Mouse (Mus musculus): ENCODE results near the gene Pgap2. TPM values are rescaled to one million over a fixed set of nuclear protein-coding genes. Genes with fewer than 3 reads are reported as not detected.

Gene Pgap2
- polyA plus RNA-seq, 1 experiment = 131 TPM

GRCm38 (mm10) chr7:102204296-102204857 lies 5.6 kb upstream of the Pgap2 start:
- no peak overlapping the region for H3K27ac ChIP-seq (ENCODE audit: control insufficient read depth, insufficient read depth, low read length)
- TF ChIP-seq CTCF (IDR thresholded peaks at IDR 0.05; ENCODE audit: borderline replicate concordance, control insufficient read depth, extremely low read depth, insufficient read depth, low read length, poor library complexity) = no peak
- no peak for TF ChIP-seq POLR2A (IDR thresholded peaks at IDR 0.05; ENCODE audit: control insufficient read depth, extremely low read depth, insufficient read depth, low read length, poor library complexity)
- WGBS = 89% methylated on average over 3 of the region's 3 CpGs

GRCm38 (mm10) chr7:102205646-102206045 lies 4.4 kb upstream of the Pgap2 start:
- no peaks in the 10 kb centered on the region for H3K27me3 ChIP-seq (ENCODE audit: control insufficient read depth, insufficient read depth, low read length)
- WGBS = 91% methylated on average over 1 of the region's 1 CpGs
- no peak overlapping the region for H3K4me3 ChIP-seq (ENCODE audit: control insufficient read depth, insufficient read depth, low read length)
- no peak for DNase-seq
- H3K27ac ChIP-seq (ENCODE audit: control insufficient read depth, insufficient read depth, low read length) = no peak overlapping the region
- TF ChIP-seq CTCF (IDR thresholded peaks at IDR 0.05; ENCODE audit: borderline replicate concordance, control insufficient read depth, extremely low read depth, insufficient read depth, low read length, poor library complexity) (no peak), POLR2A (IDR thresholded peaks at IDR 0.05; ENCODE audit: control insufficient read depth, extremely low read depth, insufficient read depth, low read length, poor library complexity) (no peak)
- H3K36me3 ChIP-seq (ENCODE audit: control insufficient read depth, insufficient read depth, low read length) = no peaks in the 10 kb centered on the region
- H3K4me1 ChIP-seq (replicated peaks; ENCODE audit: control insufficient read depth, insufficient read depth, low read length) = no peaks in the 10 kb centered on the region

More at GRCm38 (mm10) chr7:102204296-102204857, 5.6 kb upstream of the Pgap2 start:
- Histone ChIP-seq H3K36me3 (ENCODE audit: control insufficient read depth, insufficient read depth, low read length) (no peaks in the 10 kb centered on the region), H3K4me1 (replicated peaks; ENCODE audit: control insufficient read depth, insufficient read depth, low read length) (no peaks in the 10 kb centered on the region), H3K27me3 (ENCODE audit: control insufficient read depth, insufficient read depth, low read length) (no peaks in the 10 kb centered on the region), H3K4me3 (ENCODE audit: control insufficient read depth, insufficient read depth, low read length) (no peak overlapping the region)
- DNase-seq = no peak

- no peak overlapping the region for H3K4me3 ChIP-seq (ENCODE audit: control insufficient read depth, insufficient read depth, low read length)
- no peak for DNase-seq
- no peaks in the 10 kb centered on the region for H3K27me3 ChIP-seq (ENCODE audit: control insufficient read depth, insufficient read depth, low read length)
- H3K4me1 ChIP-seq (replicated peaks; ENCODE audit: control insufficient read depth, insufficient read depth, low read length) = no peaks in the 10 kb centered on the region
- 42% methylated on average over 4 of the region's 4 CpGs for WGBS
- no peak overlapping the region for H3K27ac ChIP-seq (ENCODE audit: control insufficient read depth, insufficient read depth, low read length)
- H3K36me3 ChIP-seq (ENCODE audit: control insufficient read depth, insufficient read depth, low read length) = no peaks in the 10 kb centered on the region
- TF ChIP-seq CTCF (IDR thresholded peaks at IDR 0.05; ENCODE audit: borderline replicate concordance, control insufficient read depth, extremely low read depth, insufficient read depth, low read length, poor library complexity) (no peak), POLR2A (IDR thresholded peaks at IDR 0.05; ENCODE audit: control insufficient read depth, extremely low read depth, insufficient read depth, low read length, poor library complexity) (no peak)
Observed at GRCm38 (mm10) chr7:102208806-102209363, 1.1 kb upstream of the Pgap2 start.

GRCm38 (mm10) chr7:102211071-102211470 lies 1.1 kb downstream of the Pgap2 start:
- no peaks in the 10 kb centered on the region for H3K27me3 ChIP-seq (ENCODE audit: control insufficient read depth, insufficient read depth, low read length)
- H3K4me3 ChIP-seq (ENCODE audit: control insufficient read depth, insufficient read depth, low read length) = no peak overlapping the region
- no peaks in the 10 kb centered on the region for H3K4me1 ChIP-seq (replicated peaks; ENCODE audit: control insufficient read depth, insufficient read depth, low read length)
- H3K27ac ChIP-seq (ENCODE audit: control insufficient read depth, insufficient read depth, low read length) = no peak overlapping the region
- TF ChIP-seq CTCF (IDR thresholded peaks at IDR 0.05; ENCODE audit: borderline replicate concordance, control insufficient read depth, extremely low read depth, insufficient read depth, low read length, poor library complexity) = no peak
- TF ChIP-seq POLR2A (IDR thresholded peaks at IDR 0.05; ENCODE audit: control insufficient read depth, extremely low read depth, insufficient read depth, low read length, poor library complexity) = no peak
- WGBS = 67% methylated on average over 3 of the region's 3 CpGs
- H3K36me3 ChIP-seq (ENCODE audit: control insufficient read depth, insufficient read depth, low read length) = no peaks in the 10 kb centered on the region
- no peak for DNase-seq

- Histone ChIP-seq H3K36me3 (ENCODE audit: control insufficient read depth, insufficient read depth, low read length) (no peaks in the 10 kb centered on the region), H3K4me1 (replicated peaks; ENCODE audit: control insufficient read depth, insufficient read depth, low read length) (peaks cover 3% of the 10 kb centered on the region; the same call in 1 of the 2 replicates), H3K4me3 (ENCODE audit: control insufficient read depth, insufficient read depth, low read length) (no peak overlapping the region), H3K27me3 (ENCODE audit: control insufficient read depth, insufficient read depth, low read length) (no peaks in the 10 kb centered on the region), H3K27ac (ENCODE audit: control insufficient read depth, insufficient read depth, low read length) (no peak overlapping the region)
- TF ChIP-seq POLR2A (IDR thresholded peaks at IDR 0.05; ENCODE audit: control insufficient read depth, extremely low read depth, insufficient read depth, low read length, poor library complexity) (no peak), CTCF (IDR thresholded peaks at IDR 0.05; ENCODE audit: borderline replicate concordance, control insufficient read depth, extremely low read depth, insufficient read depth, low read length, poor library complexity) (no peak)
- DNase-seq = no peak
- WGBS = 38% methylated on average over 1 of the region's 1 CpGs
Observed at GRCm38 (mm10) chr7:102221899-102222298, 11.9 kb downstream of the Pgap2 start.

- Histone ChIP-seq H3K36me3 (ENCODE audit: control insufficient read depth, insufficient read depth, low read length) (no peaks in the 10 kb centered on the region), H3K27me3 (ENCODE audit: control insufficient read depth, insufficient read depth, low read length) (no peaks in the 10 kb centered on the region), H3K27ac (ENCODE audit: control insufficient read depth, insufficient read depth, low read length) (no peak overlapping the region), H3K4me3 (ENCODE audit: control insufficient read depth, insufficient read depth, low read length) (no peak overlapping the region), H3K4me1 (replicated peaks; ENCODE audit: control insufficient read depth, insufficient read depth, low read length) (peaks cover 3% of the 10 kb centered on the region; the same call in 1 of the 2 replicates)
- 1% methylated on average over 12 of the region's 13 CpGs for WGBS
- TF ChIP-seq CTCF (IDR thresholded peaks at IDR 0.05; ENCODE audit: borderline replicate concordance, control insufficient read depth, extremely low read depth, insufficient read depth, low read length, poor library complexity) = no peak
- no peak for TF ChIP-seq POLR2A (IDR thresholded peaks at IDR 0.05; ENCODE audit: control insufficient read depth, extremely low read depth, insufficient read depth, low read length, poor library complexity)
- DNase-seq = peak; percentile 41
Observed at GRCm38 (mm10) chr7:102222336-102222735, 12.3 kb downstream of the Pgap2 start.

Measured in thymus, adult 2 months (tissue).